In genomic region chr12:105587526-105587925, GRCm38 (mm10) we compare ENCODE assay signal across 28 mouse cellular contexts. TPM values are rescaled to one million over a fixed set of nuclear protein-coding genes. Genes with fewer than 3 reads are reported as not detected.
"Had no signal": no experiment of that assay in that cellular context is flagged by ENCODE, and none has a peak within 500 bp of the region (broad histone marks: within the 10 kb centered on the region; RNA-seq: fewer than 3 reads in every experiment).

No protein-coding gene starts in this region.

- H3K9ac ChIP-seq: limb, embryonic 13.5 days; liver, embryonic 12.5 days; liver, embryonic 15.5 days; lung, embryonic 15.5 days; midbrain, embryonic 12.5 days; neural tube, embryonic 13.5 days; stomach, embryonic 15.5 days had no signal

- DNase-seq: kidney, adult 9 months; kidney, postnatal 14 days; kidney, postnatal 4 days; liver; lung, adult 18-20 months; lung, postnatal 10 days; lung, postnatal 36 days; retina, postnatal 1 day; right cerebral cortex, postnatal 25 days; spleen, adult 18-20 months; thymus, postnatal 25 days had no signal

- ATAC-seq: liver, embryonic 12.5 days; midbrain, embryonic 16.5 days had no signal

- H3K27me3 ChIP-seq: limb, embryonic 13.5 days; liver, embryonic 15.5 days; lung, embryonic 15.5 days; neural tube, embryonic 13.5 days; stomach, embryonic 15.5 days had no signal

- H3K27ac ChIP-seq: limb, embryonic 10.5 days; limb, embryonic 13.5 days; liver, embryonic 12.5 days; liver, embryonic 15.5 days; lung, embryonic 15.5 days; midbrain, embryonic 12.5 days; neural tube, embryonic 13.5 days; stomach, embryonic 15.5 days had no signal

- H3K9me3 ChIP-seq: limb, embryonic 10.5 days; limb, embryonic 13.5 days; liver, embryonic 12.5 days; liver, embryonic 15.5 days; lung, embryonic 15.5 days; midbrain, embryonic 12.5 days; neural tube, embryonic 13.5 days; stomach, embryonic 15.5 days had no signal

- H3K4me3 ChIP-seq: limb, embryonic 10.5 days; limb, embryonic 13.5 days; liver, embryonic 12.5 days; liver, embryonic 15.5 days; lung, embryonic 15.5 days; midbrain, embryonic 12.5 days; myocyte; neural tube, embryonic 13.5 days; stomach, embryonic 15.5 days had no signal

- H3K4me2 ChIP-seq: limb, embryonic 13.5 days; liver, embryonic 12.5 days; liver, embryonic 15.5 days; lung, embryonic 15.5 days; midbrain, embryonic 12.5 days; neural tube, embryonic 13.5 days; stomach, embryonic 15.5 days had no signal

- H3K36me3 ChIP-seq: limb, embryonic 10.5 days; limb, embryonic 13.5 days; liver, embryonic 12.5 days; liver, embryonic 15.5 days; lung, embryonic 15.5 days; midbrain, embryonic 12.5 days; neural tube, embryonic 13.5 days; stomach, embryonic 15.5 days had no signal

RNA-seq across cellular contexts. Expression of gene Bdkrb1, which starts 15.4 kb away (rescaled TPM):
- total RNA-seq: layer of hippocampus, adult 18-20 months; left cerebral cortex, adult 18-20 months; left cerebral cortex, postnatal 25 days; megakaryocyte-erythroid progenitor cell, adult 5-6 weeks; monocyte, adult 5-6 weeks; neutrophil, adult 5-6 weeks had no signal
- polyA plus RNA-seq: kidney, embryonic 16.5 days; limb, embryonic 10.5 days; limb, embryonic 13.5 days; liver, embryonic 12.5 days; liver, embryonic 15.5 days; midbrain, embryonic 12.5 days; neural tube, embryonic 13.5 days had no signal

RNA-seq across cellular contexts. Expression of gene Bdkrb2, which starts 24.5 kb away (rescaled TPM):
- total RNA-seq: megakaryocyte-erythroid progenitor cell, adult 5-6 weeks; monocyte, adult 5-6 weeks; neutrophil, adult 5-6 weeks had no signal
- polyA plus RNA-seq: liver, embryonic 12.5 days had no signal
